Mouse (Mus musculus) midbrain, embryonic 11.5 days (tissue): Measurements from ENCODE around the gene Isca1. TPM values are rescaled to one million over a fixed set of nuclear protein-coding genes. Genes with fewer than 3 reads are reported as not detected.
A peak's percentile ranks its signal among the peaks of the same experiment; 100 is the strongest.
"Not testable (repeated sequence)": the region's sequence is repeated elsewhere in the genome, so short reads cannot be mapped to it uniquely, and the experiment has no call there.

Experiments
- ATAC-seq: fragments of 200-750 bp; cut with Nextera tagmentation; 2 replicates; pipeline ENCODE4 v1.8.0; 2017; ENCODE audit warnings: moderate TSS enrichment, moderate library complexity; ENCODE audit not compliant: low FRiP score
- DNase-seq: peaks from one replicate; pipeline ENCODE4 v3.0.0; 2015; ENCODE audit warnings: low spot score; ENCODE audit errors: missing footprints
- H3K27ac ChIP-seq: fragments of 300-500 bp; sonication (generic); 2 replicates; pipeline ENCODE4 v1.5.1; 2014; ENCODE audit warnings: low read depth, low read length
- H3K27me3 ChIP-seq: fragments of 300-500 bp; sonication (generic); 2 replicates; pipeline ENCODE4 v1.6.1; 2014; ENCODE audit warnings: mild to moderate bottlenecking, low read length, moderate library complexity, mixed read lengths; ENCODE audit not compliant: control insufficient read depth, insufficient read depth
- H3K36me3 ChIP-seq: fragments of 300-500 bp; sonication (generic); 2 replicates; pipeline ENCODE4 v1.6.1; 2014; ENCODE audit warnings: mild to moderate bottlenecking, low read length, moderate library complexity, mixed read lengths; ENCODE audit not compliant: control insufficient read depth, insufficient read depth
- H3K4me1 ChIP-seq: fragments of 300-500 bp; sonication (generic); 2 replicates; pipeline ENCODE4 v1.6.1; 2014; ENCODE audit warnings: low read length; ENCODE audit not compliant: control insufficient read depth, insufficient read depth
- H3K4me2 ChIP-seq: fragments of 300-500 bp; sonication (generic); 2 replicates; pipeline ENCODE4 v1.6.1; 2014; ENCODE audit warnings: mild to moderate bottlenecking, moderate library complexity
- H3K4me3 ChIP-seq: fragments of 300-500 bp; sonication (generic); 2 replicates; pipeline ENCODE4 v1.5.1; 2014; ENCODE audit warnings: low read depth, low read length
- H3K9ac ChIP-seq: fragments of 300-500 bp; sonication (generic); 2 replicates; pipeline ENCODE4 v1.6.1; 2014; ENCODE audit warnings: low read length
- H3K9me3 ChIP-seq: fragments of 300-500 bp; sonication (generic); 2 replicates; pipeline ENCODE4 v1.6.1; 2016; ENCODE audit warnings: low read length; ENCODE audit not compliant: control insufficient read depth
- WGBS: fragments of 180-500 bp; shearing (Covaris S2); extraction: QIAGEN DNeasy Blood & Tissue Kit; methylation state at CpG from one replicate; pipeline ENCODE4 v1.1.7; 2014; 5-methylcytosine and 5-hydroxymethylcytosine counted together
- polyA plus RNA-seq: library from polyadenylated mRNA; unstranded; fragments of >200 nt; fragmentation: Nextera tagmentation; extraction: Ambion mirVana; gene quantifications from 2 replicates; pipeline ENCODE4 v1.2.1, GENCODE M21; 2014

Isca1 gene
- polyA plus RNA-seq, 1 experiment from 2014 or later = 131 TPM

- no peak for ATAC-seq
- Histone ChIP-seq H3K27ac (no peak overlapping the region), H3K4me1 (no peaks in the 10 kb centered on the region), H3K36me3 (no peaks in the 10 kb centered on the region), H3K4me2 (no peak overlapping the region), H3K27me3 (no peaks in the 10 kb centered on the region), H3K4me3 (no peak overlapping the region), H3K9me3 (no peaks in the 10 kb centered on the region), H3K9ac (no peak overlapping the region)
- peak; percentile 74 for DNase-seq
- WGBS = 89% methylated on average over 1 of the region's 1 CpGs
Measured at GRCm38 (mm10) chr13:59719475-59719874, 50.1 kb downstream of the Isca1 start.

- H3K4me2 ChIP-seq, H3K27me3 ChIP-seq, H3K27ac ChIP-seq, H3K36me3 ChIP-seq, H3K4me1 ChIP-seq, H3K9ac ChIP-seq, ATAC-seq, H3K9me3 ChIP-seq, H3K4me3 ChIP-seq: not testable (repeated sequence)
- DNase-seq = peak; percentile 81
- WGBS = 40% methylated on average over 6 of the region's 6 CpGs
Measured at GRCm38 (mm10) chr13:59718857-59719440, 50.7 kb downstream of the Isca1 start.

GRCm38 (mm10) chr13:59713710-59714109 is 55.9 kb downstream of the Isca1 start:
- DNase-seq = no peak

GRCm38 (mm10) chr13:59711984-59712383 is 57.6 kb downstream of the Isca1 start, which contains the start of gene Spata31d1b:
Spata31d1b (plus strand) TSS chr13:59712284.
- ATAC-seq, H3K9ac ChIP-seq, H3K27me3 ChIP-seq, H3K9me3 ChIP-seq, H3K4me3 ChIP-seq, H3K4me1 ChIP-seq, DNase-seq, H3K27ac ChIP-seq, H3K36me3 ChIP-seq, H3K4me2 ChIP-seq: not testable (repeated sequence)
- 76% methylated on average over 3 of the region's 3 CpGs for WGBS

More at GRCm38 (mm10) chr13:59713710-59714109, 55.9 kb downstream of the Isca1 start:
- Histone ChIP-seq H3K36me3 (no peaks in the 10 kb centered on the region), H3K9ac (no peak overlapping the region), H3K27me3 (no peaks in the 10 kb centered on the region), H3K4me2 (no peak overlapping the region), H3K4me1 (no peaks in the 10 kb centered on the region), H3K27ac (no peak overlapping the region), H3K4me3 (no peak overlapping the region), H3K9me3 (no peaks in the 10 kb centered on the region)
- WGBS = 41% methylated on average over 3 of the region's 3 CpGs
- ATAC-seq = no peak

- Histone ChIP-seq H3K27me3 (no peaks in the 10 kb centered on the region), H3K4me2 (no peak within 1 kb of the TSS), H3K9ac (no peak within 1 kb of the TSS), H3K36me3 (no peaks in the 10 kb centered on the region), H3K27ac (no peak within 1 kb of the TSS), H3K4me1 (no peaks in the 10 kb centered on the region), H3K9me3 (no peaks in the 10 kb centered on the region), H3K4me3 (no peak within 1 kb of the TSS)
- DNase-seq (peak; percentile 84), ATAC-seq (no peak)
- WGBS = 93% methylated on average over 15 of the region's 15 CpGs
Measured at GRCm38 (mm10) chr13:59710230-59710629, 59.4 kb downstream of the Isca1 start, which contains the start of gene Spata31d1a. Spata31d1a (minus strand) TSS chr13:59710330.

Other genes with a start within 250 kb of the Isca1 start
- 22.6 and 22.9 TPM in 2 replicates for gene Agtpbp1, start 184.6 kb downstream of the Isca1 start, polyA plus RNA-seq
- 99.2 and 118 TPM in 2 replicates for gene Naa35, start 184.6 kb downstream of the Isca1 start, polyA plus RNA-seq
- 179 TPM in 2 replicates for gene Golm1, start 94.0 kb downstream of the Isca1 start, polyA plus RNA-seq
- gene 4921517D22Rik, start 75.7 kb downstream of the Isca1 start, polyA plus RNA-seq = not detected in 2 replicates
- gene Spata31d1a, start 59.5 kb downstream of the Isca1 start, polyA plus RNA-seq = not detected in 2 replicates
- 0.05 TPM in 1 of 2 replicates, not detected in the other for gene Spata31d1b, start 57.5 kb downstream of the Isca1 start, polyA plus RNA-seq
- not detected in 2 replicates for gene Spata31d1d, start 38.1 kb downstream of the Isca1 start, polyA plus RNA-seq
- 0.19 and 0.34 TPM in 2 replicates for gene 1700014D04Rik, start 23.1 kb downstream of the Isca1 start, polyA plus RNA-seq
- not detected in 2 replicates for gene Gm49354, start 12.4 kb upstream of the Isca1 start, polyA plus RNA-seq
- gene Tut7, start 53.3 kb upstream of the Isca1 start, polyA plus RNA-seq = 47.2 and 48.7 TPM in 2 replicates